Mouse (Mus musculus) liver, embryonic 14.5 days (tissue): Measurements from ENCODE around the gene Fut1. TPM values are rescaled to one million over a fixed set of nuclear protein-coding genes. Genes with fewer than 3 reads are reported as not detected.

Experiments used
- ATAC-seq: fragments of 200-750 bp; cut with Nextera tagmentation; 2 replicates; pipeline ENCODE4 v1.8.0; 2017; ENCODE audit warnings: moderate number of reproducible peaks, mild to moderate bottlenecking, moderate library complexity; ENCODE audit not compliant: insufficient read depth
- DNase-seq, 3 experiments: peaks; one replicate each; pipeline ENCODE4 v3.0.0-alpha.2; 2012 to 2013; ENCODE audit warnings: low read depth in 3 of 3, low spot score in 3 of 3
- H3K27ac ChIP-seq: fragments of 300-500 bp; sonication (generic); 2 replicates; pipeline ENCODE4 v1.5.1; 2014; ENCODE audit warnings: moderate library complexity, mild to moderate bottlenecking, control low read depth, inconsistent platforms
- H3K27me3 ChIP-seq: fragments of 300-500 bp; sonication (generic); 2 replicates; pipeline ENCODE4 v1.6.1; 2014; ENCODE audit warnings: mild to moderate bottlenecking, low read length, moderate library complexity; ENCODE audit not compliant: control insufficient read depth, insufficient read depth
- H3K36me3 ChIP-seq: fragments of 300-500 bp; sonication (generic); replicated peaks from 2 replicates; pipeline ENCODE4 v1.6.1; 2014; ENCODE audit warnings: low read depth; ENCODE audit not compliant: control insufficient read depth, insufficient read depth
- H3K4me1 ChIP-seq, 2 experiments: fragments of 200-500 bp in 1 of 2; fragments of 300-500 bp in 1 of 2; sonication (generic) in 1 of 2; replicated peaks; 2 replicates each; pipeline ENCODE4 v1.6.1; 2012 to 2014; ENCODE audit warnings: antibody characterized with exemption in 1 of 2, inconsistent platforms in 1 of 2, low read length in 1 of 2; ENCODE audit not compliant: control insufficient read depth in 2 of 2, insufficient read depth in 2 of 2
- H3K4me2 ChIP-seq: fragments of 300-500 bp; sonication (generic); 2 replicates; pipeline ENCODE4 v1.6.1; 2014; ENCODE audit warnings: low read depth, mild to moderate bottlenecking, control low read depth, moderate library complexity
- H3K4me3 ChIP-seq, 2 experiments: fragments of 200-500 bp in 1 of 2; fragments of 300-500 bp in 1 of 2; sonication (generic) in 1 of 2; 2 replicates each; pipeline ENCODE4 v1.5.1; 2012 to 2014; ENCODE audit warnings: low read depth in 2 of 2, low read length in 2 of 2, mild to moderate bottlenecking in 2 of 2, control low read depth in 1 of 2, inconsistent platforms in 1 of 2, moderate library complexity in 1 of 2; ENCODE audit not compliant: insufficient read depth in 1 of 2
- H3K9ac ChIP-seq: fragments of 300-500 bp; sonication (generic); replicated peaks from 2 replicates; pipeline ENCODE4 v1.6.1; 2014; ENCODE audit warnings: mild to moderate bottlenecking, control low read depth, moderate library complexity
- H3K9me3 ChIP-seq: fragments of 300-500 bp; sonication (generic); 2 replicates; pipeline ENCODE4 v1.6.1; 2016; ENCODE audit warnings: low read length, mixed read lengths; ENCODE audit not compliant: control insufficient read depth
- CTCF ChIP-seq: IDR thresholded peaks from 2 replicates; pipeline ENCODE4 v1.5.1; 2016; ENCODE audit warnings: antibody characterized with exemption, low read depth, control low read depth
- EP300 ChIP-seq: IDR thresholded peaks from 2 replicates; pipeline ENCODE4 v1.6.1; 2016; ENCODE audit warnings: antibody characterized with exemption, low read depth
- WGBS: fragments of 180-500 bp; shearing (Covaris S2); extraction: QIAGEN DNeasy Blood & Tissue Kit; methylation state at CpG from one replicate; pipeline ENCODE4 v1.1.7; 2014; ENCODE audit not compliant: insufficient replicate concordance; 5-methylcytosine and 5-hydroxymethylcytosine counted together
- polyA plus RNA-seq, 2 experiments: library from polyadenylated mRNA; depleted of rRNA in 1 of 2; stranded (reverse) in 1 of 2; unstranded in 1 of 2; fragments of >200 nt; fragmentation: Nextera tagmentation in 1 of 2; extraction: Ambion mirVana in 1 of 2; gene quantifications; 2 replicates each; pipeline versions ENCODE4 v1.2.1 to v1.2.3; 2012 to 2014

Fut1 gene
- polyA plus RNA-seq, 2 experiments, result not detected

- no peak for DNase-seq
- Histone ChIP-seq H3K4me3 (no peak overlapping the region), H3K27ac (no peak overlapping the region), H3K4me2 (no peak overlapping the region), H3K36me3 (no peaks in the 10 kb centered on the region), H3K9ac (no peak overlapping the region), H3K4me1 (no peaks in the 10 kb centered on the region; a peak in 2 of 4 replicates), H3K9me3 (no peaks in the 10 kb centered on the region), H3K27me3 (peaks cover 12% of the 10 kb centered on the region)
- TF ChIP-seq EP300 (no peak), CTCF (no peak)
- no peak for ATAC-seq
- 45% methylated on average over 35 of the region's 35 CpGs for WGBS
Measured at GRCm38 (mm10) chr7:45632499-45632898, 15.4 kb downstream of the Fut1 start.

- Histone ChIP-seq H3K4me1 (no peaks in the 10 kb centered on the region; a peak in 2 of 4 replicates), H3K36me3 (no peaks in the 10 kb centered on the region), H3K4me3 (no peak overlapping the region), H3K27me3 (no peaks in the 10 kb centered on the region; the same call in 1 of the 2 replicates), H3K27ac (no peak overlapping the region), H3K9me3 (no peaks in the 10 kb centered on the region), H3K9ac (no peak overlapping the region), H3K4me2 (no peak overlapping the region)
- DNase-seq (peak in 1 of 3 experiments; percentile 14), ATAC-seq (peak; percentile 27; the same call in 1 of the 2 replicates)
- TF ChIP-seq EP300 (no peak), CTCF (no peak)
- WGBS, result 47% methylated on average over 11 of the region's 11 CpGs
Measured at GRCm38 (mm10) chr7:45634946-45635681, 18.0 kb downstream of the Fut1 start.

- TF ChIP-seq CTCF, result no peak
- no peak for TF ChIP-seq EP300
- 47% methylated on average over 15 of the region's 15 CpGs for WGBS
- Histone ChIP-seq H3K9me3 (no peaks in the 10 kb centered on the region), H3K27me3 (no peaks in the 10 kb centered on the region; the same call in 1 of the 2 replicates), H3K4me1 (no peaks in the 10 kb centered on the region; a peak in 2 of 4 replicates), H3K4me3 (no peak overlapping the region), H3K27ac (no peak overlapping the region), H3K4me2 (no peak overlapping the region), H3K9ac (no peak overlapping the region), H3K36me3 (no peaks in the 10 kb centered on the region)
- ATAC-seq (no peak), DNase-seq (no peak)
Measured at GRCm38 (mm10) chr7:45635711-45636688, 18.9 kb downstream of the Fut1 start.

GRCm38 (mm10) chr7:45637710-45638109 lies 20.6 kb downstream of the Fut1 start:
- H3K27me3 ChIP-seq, result no peaks in the 10 kb centered on the region
- TF ChIP-seq CTCF (no peak), EP300 (no peak)
- H3K4me2 ChIP-seq, result no peak overlapping the region
- WGBS, result 70% methylated on average over 6 of the region's 6 CpGs
- no peaks in the 10 kb centered on the region for H3K9me3 ChIP-seq
- H3K4me3 ChIP-seq, result no peak overlapping the region
- no peak overlapping the region for H3K27ac ChIP-seq
- H3K4me1 ChIP-seq, result no peaks in the 10 kb centered on the region; a peak in 2 of 4 replicates
- DNase-seq (no peak), ATAC-seq (no peak)
- no peaks in the 10 kb centered on the region for H3K36me3 ChIP-seq
- H3K9ac ChIP-seq, result no peak overlapping the region
